Mouse (Mus musculus) liver, embryonic 12.5 days (tissue): ENCODE data around the gene Cfap43. TPM values are rescaled to one million over a fixed set of nuclear protein-coding genes. Genes with fewer than 3 reads are reported as not detected.

ENCODE experiments used
- ATAC-seq: fragments of 200-750 bp; cut with Nextera tagmentation; 2 replicates; pipeline ENCODE4 v1.8.0; 2017; ENCODE audit warnings: moderate number of reproducible peaks, mild to moderate bottlenecking, moderate library complexity
- H3K27ac ChIP-seq: fragments of 300-500 bp; sonication (generic); 2 replicates; pipeline ENCODE4 v1.5.1; 2016; ENCODE audit warnings: mild to moderate bottlenecking
- H3K27me3 ChIP-seq: fragments of 300-500 bp; sonication (generic); replicated peaks from 2 replicates; pipeline ENCODE4 v1.6.1; 2016; ENCODE audit warnings: mild to moderate bottlenecking, moderate library complexity
- H3K36me3 ChIP-seq: fragments of 300-500 bp; sonication (generic); 2 replicates; pipeline ENCODE4 v1.6.1; 2016; ENCODE audit warnings: mild to moderate bottlenecking, moderate library complexity
- H3K4me1 ChIP-seq: fragments of 300-500 bp; sonication (generic); 2 replicates; pipeline ENCODE4 v1.6.1; 2016
- H3K4me2 ChIP-seq: fragments of 300-500 bp; sonication (generic); 2 replicates; pipeline ENCODE4 v1.6.1; 2016; ENCODE audit warnings: mild to moderate bottlenecking, moderate library complexity
- H3K4me3 ChIP-seq: fragments of 300-500 bp; sonication (generic); 2 replicates; pipeline ENCODE4 v1.5.1; 2016; ENCODE audit warnings: mild to moderate bottlenecking, moderate library complexity
- H3K9ac ChIP-seq: fragments of 300-500 bp; sonication (generic); 2 replicates; pipeline ENCODE4 v1.6.1; 2016; ENCODE audit warnings: mild to moderate bottlenecking, moderate library complexity
- H3K9me3 ChIP-seq: fragments of 300-500 bp; sonication (generic); replicated peaks from 2 replicates; pipeline ENCODE4 v1.6.1; 2016; ENCODE audit warnings: mild to moderate bottlenecking, moderate library complexity
- WGBS: fragments of 180-500 bp; shearing (Covaris S2); methylation state at CpG from one replicate; pipeline ENCODE4 v1.1.7; 2016; ENCODE audit not compliant: insufficient replicate concordance; 5-methylcytosine and 5-hydroxymethylcytosine counted together
- polyA plus RNA-seq: library from polyadenylated mRNA; unstranded; fragments of >200 nt; fragmentation: Nextera tagmentation; extraction: Ambion mirVana; gene quantifications from 2 replicates; pipeline ENCODE4 v1.2.1, GENCODE M21; 2016

Cfap43 gene
- polyA plus RNA-seq, 1 experiment from 2014 or later = 0.04 TPM

DNA sequence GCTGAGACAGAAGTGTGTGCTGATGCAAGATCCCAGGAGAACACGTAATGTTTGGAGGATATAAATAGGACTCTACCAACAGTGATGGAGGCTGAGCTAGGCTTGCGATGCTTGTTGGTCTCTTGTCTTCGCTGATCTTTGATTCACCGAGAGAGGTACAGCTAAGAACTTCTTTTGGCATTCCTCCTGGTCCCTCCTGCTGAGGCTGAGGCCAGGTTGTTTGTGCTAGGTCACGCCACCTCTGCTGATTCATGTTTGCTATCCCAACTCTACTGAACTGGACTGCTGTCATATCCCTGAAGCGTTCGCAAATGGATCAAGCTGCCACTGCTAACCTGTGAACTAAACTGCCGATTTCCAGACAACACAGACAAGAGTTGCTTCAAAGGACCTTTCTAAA is 15.1 kb upstream of the Cfap43 start:
- no peak overlapping the region for H3K4me2 ChIP-seq
- peaks cover 32% of the 10 kb centered on the region for H3K27me3 ChIP-seq
- 83% methylated on average over 8 of the region's 8 CpGs for WGBS
- H3K9me3 ChIP-seq = no peaks in the 10 kb centered on the region
- H3K4me3 ChIP-seq = no peak overlapping the region
- no peak overlapping the region for H3K27ac ChIP-seq
- no peaks in the 10 kb centered on the region for H3K36me3 ChIP-seq
- no peak for ATAC-seq
- H3K4me1 ChIP-seq = no peaks in the 10 kb centered on the region; the same call in 1 of the 2 replicates
- no peak overlapping the region for H3K9ac ChIP-seq

DNA sequence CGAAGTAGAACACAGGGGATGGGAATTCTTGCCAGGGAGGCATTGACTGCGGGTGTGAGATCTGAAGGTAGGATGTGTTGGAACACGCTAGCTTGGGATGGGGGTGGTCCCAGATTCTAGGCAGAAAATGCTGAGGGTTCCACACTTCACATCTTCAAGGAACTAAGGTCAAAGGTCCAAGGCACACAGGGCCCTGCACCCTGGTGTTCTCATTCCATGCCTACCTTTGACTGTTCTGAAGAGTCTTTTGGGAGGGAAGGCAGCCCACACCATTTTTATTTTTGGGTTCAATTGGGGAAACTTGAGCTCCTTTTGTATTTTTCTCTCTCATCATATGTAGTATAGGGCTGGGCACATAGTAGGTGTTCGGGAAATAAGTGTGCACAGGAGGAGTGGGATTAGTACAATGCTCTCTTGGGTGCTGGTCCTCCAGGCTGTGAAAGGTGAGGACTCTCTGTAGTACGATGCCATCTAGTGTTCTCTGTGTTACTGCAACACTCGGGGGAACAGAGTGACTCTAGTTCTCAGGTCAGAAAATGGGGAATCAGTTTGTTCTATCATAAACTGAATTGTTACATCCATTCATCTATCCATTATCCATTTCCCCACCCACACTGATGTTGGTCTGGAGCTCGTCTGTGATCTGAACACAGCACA is 13.0 kb upstream of the Cfap43 start:
- Histone ChIP-seq H3K9me3 (no peaks in the 10 kb centered on the region), H3K9ac (no peak overlapping the region), H3K36me3 (no peaks in the 10 kb centered on the region), H3K27me3 (peaks cover 12% of the 10 kb centered on the region; the same call in 1 of the 2 replicates), H3K27ac (no peak overlapping the region), H3K4me1 (no peaks in the 10 kb centered on the region), H3K4me2 (no peak overlapping the region), H3K4me3 (no peak overlapping the region)
- peak; percentile 27; the same call in 1 of the 2 replicates for ATAC-seq
- 37% methylated on average over 7 of the region's 7 CpGs for WGBS

DNA sequence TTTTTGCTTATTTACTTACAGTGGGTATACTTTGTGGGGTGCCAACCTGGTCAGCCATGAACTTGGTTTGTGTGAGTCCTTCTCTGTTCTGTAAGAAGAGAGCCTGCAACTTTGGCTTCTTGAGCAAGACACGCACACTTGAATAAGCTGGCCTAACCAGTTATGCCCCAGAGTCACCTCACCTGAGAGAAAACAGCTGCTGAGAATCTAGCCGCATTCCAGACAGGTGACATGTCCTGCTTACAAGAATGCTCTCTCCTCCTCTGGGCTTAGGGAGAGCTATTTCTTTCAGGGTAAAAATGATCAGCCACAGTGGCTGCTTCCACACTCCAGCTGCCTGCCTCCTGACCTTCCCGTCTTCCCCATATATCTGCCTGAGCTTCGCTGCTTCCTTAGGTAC is 10.0 kb upstream of the Cfap43 start:
- Histone ChIP-seq H3K9ac (no peak overlapping the region), H3K4me2 (no peak overlapping the region), H3K4me1 (no peaks in the 10 kb centered on the region), H3K27ac (no peak overlapping the region), H3K9me3 (no peaks in the 10 kb centered on the region), H3K27me3 (0 out of 2 replicates have a peak, but pooled peaks cover 4% of the 10 kb centered on the region), H3K36me3 (no peaks in the 10 kb centered on the region), H3K4me3 (no peak overlapping the region)
- ATAC-seq = no peak
- 77% methylated on average over 4 of the region's 4 CpGs for WGBS

DNA sequence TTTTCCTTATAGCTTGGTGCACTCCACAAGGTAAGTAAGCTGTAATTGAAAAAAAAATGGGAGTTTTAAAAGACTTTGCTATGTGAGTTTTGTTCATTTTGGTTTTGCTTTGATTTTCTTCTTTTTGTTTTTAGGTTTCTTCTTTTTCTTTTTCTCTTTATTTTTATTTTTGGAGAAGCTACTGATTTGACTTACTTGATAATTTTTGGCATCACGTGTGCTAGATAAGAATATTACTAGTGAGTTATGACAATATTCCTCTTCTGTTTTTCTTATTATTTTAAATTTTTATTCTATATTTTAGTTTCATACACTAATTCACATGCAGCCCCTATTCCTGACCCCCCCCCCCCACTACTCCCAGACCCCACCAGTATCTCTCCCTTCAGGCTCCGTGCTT is 7.9 kb upstream of the Cfap43 start:
- H3K9ac ChIP-seq = no peak overlapping the region
- H3K9me3 ChIP-seq = no peaks in the 10 kb centered on the region
- H3K27me3 ChIP-seq = 0 out of 2 replicates have a peak, but pooled peaks cover 4% of the 10 kb centered on the region
- WGBS = 64% methylated on average over 2 of the region's 2 CpGs
- no peak for ATAC-seq
- H3K4me3 ChIP-seq = no peak overlapping the region
- no peak overlapping the region for H3K27ac ChIP-seq
- H3K4me1 ChIP-seq = no peaks in the 10 kb centered on the region
- no peaks in the 10 kb centered on the region for H3K36me3 ChIP-seq
- H3K4me2 ChIP-seq = no peak overlapping the region

DNA sequence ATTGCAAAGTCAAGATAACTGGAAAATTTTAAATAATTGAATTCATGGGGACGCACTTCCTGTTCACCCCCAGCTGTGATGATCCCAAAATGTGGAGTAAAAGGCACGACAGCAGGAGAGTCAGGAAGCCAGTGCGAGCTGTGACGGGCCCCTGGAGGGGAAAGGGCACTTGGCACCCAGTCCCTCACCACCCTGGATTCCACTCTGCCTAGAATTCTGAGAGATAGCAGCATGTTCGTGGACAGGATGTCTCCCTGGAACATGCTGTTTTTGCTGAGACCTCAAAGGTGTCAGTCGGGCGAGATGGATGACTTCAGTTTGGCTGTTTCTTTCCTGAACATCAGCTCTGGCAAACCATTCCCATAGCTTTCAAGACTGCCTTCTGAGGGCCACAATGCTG is 6.7 kb upstream of the Cfap43 start:
- Histone ChIP-seq H3K27me3 (no peaks in the 10 kb centered on the region), H3K4me2 (no peak overlapping the region), H3K4me3 (no peak overlapping the region), H3K36me3 (no peaks in the 10 kb centered on the region), H3K9me3 (no peaks in the 10 kb centered on the region), H3K9ac (no peak overlapping the region), H3K27ac (no peak overlapping the region), H3K4me1 (no peaks in the 10 kb centered on the region)
- ATAC-seq = no peak
- WGBS = 60% methylated on average over 7 of the region's 7 CpGs

DNA sequence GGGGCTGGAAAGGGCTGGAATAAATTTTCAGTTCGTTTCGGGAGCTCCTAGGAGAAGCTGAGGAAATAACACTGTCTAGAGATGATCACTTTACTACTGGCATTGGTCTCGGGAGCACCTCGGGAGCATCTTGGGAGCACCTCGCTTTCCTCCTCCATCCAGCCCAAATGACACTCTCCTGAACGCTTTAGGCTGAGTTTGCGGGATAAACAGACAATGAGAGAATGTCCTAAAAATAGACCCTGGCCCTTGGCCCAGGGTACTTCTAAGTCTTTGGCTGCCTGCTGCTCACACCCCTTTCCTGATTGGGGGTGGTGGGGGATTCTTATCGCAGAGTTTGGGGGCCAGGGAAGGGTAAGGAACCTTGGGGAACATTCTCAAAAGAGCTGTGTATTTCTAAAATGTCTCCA is 884 bp upstream of the Cfap43 start:
- H3K27ac ChIP-seq = peak overlapping the region; percentile 80
- WGBS = 4% methylated on average over 8 of the region's 8 CpGs
- peak overlapping the region; percentile 90 for H3K4me2 ChIP-seq
- no peaks in the 10 kb centered on the region for H3K27me3 ChIP-seq
- no peaks in the 10 kb centered on the region for H3K9me3 ChIP-seq
- peaks cover 28% of the 10 kb centered on the region for H3K4me1 ChIP-seq
- peak overlapping the region; percentile 83 for H3K4me3 ChIP-seq
- ATAC-seq = 0 out of 2 replicates have a peak, but pooled peaks have one; percentile 4
- no peaks in the 10 kb centered on the region for H3K36me3 ChIP-seq
- peak overlapping the region; percentile 83 for H3K9ac ChIP-seq

DNA sequence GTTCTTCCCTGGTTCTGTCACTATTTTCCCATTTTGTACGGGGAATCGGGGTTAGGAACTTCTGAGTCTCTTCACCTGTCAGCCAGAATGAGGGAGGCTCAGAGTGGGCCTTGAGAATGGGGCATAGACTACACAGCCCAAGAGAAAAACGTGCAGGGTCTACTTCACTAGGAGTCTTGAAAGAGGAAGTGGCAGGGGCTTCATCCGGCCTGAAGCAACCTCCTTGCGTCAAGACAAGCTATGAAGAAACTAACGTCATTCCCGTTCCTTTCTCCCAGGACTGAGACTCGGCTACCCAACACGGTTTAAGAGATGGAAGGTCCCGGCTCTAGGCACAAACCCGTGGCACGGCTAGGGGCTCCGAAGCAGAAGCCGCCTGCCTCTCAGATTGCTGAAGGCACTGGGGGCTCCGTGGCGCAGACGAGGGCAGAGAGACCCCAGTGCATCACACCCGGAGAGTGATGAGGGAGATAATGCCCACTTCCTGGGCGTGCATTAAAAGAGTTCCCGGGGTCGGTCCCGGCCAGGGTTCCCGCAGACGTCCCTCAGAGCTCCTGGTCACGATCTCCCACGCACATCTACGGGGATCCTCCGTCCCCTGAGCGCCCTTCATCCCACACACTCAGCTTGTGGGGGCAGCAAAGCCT is 509 bp downstream of the Cfap43 start:
- Histone ChIP-seq H3K4me3 (peak overlapping the region; percentile 83), H3K36me3 (no peaks in the 10 kb centered on the region), H3K4me2 (peak overlapping the region; percentile 90), H3K4me1 (peaks cover 28% of the 10 kb centered on the region), H3K27me3 (no peaks in the 10 kb centered on the region), H3K9ac (peak overlapping the region; percentile 83), H3K9me3 (no peaks in the 10 kb centered on the region), H3K27ac (peak overlapping the region; percentile 80)
- whole genome bisulfite sequencing = 3% methylated on average over 29 of the region's 29 CpGs
- ATAC-seq = peak; percentile 48

DNA sequence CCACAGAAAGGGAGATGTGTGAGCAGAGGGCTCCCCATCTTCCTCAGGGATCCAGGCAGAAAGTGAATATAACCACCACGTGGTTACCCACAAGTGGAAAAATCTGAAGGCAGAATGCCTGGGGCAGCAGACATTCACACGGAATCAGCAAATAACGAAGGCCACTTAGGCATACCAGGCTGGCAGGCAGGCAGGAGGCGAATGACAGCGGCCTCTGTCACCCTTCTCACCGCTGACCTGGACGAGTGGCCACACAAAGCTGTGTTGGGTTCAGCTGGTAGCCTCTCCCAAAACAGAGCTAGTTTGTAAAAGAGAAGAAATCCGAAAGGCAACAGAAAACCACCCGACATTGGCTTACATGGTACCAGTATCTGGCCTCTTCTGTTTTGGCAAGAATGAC is 1.1 kb downstream of the Cfap43 start:
- Histone ChIP-seq H3K27me3 (no peaks in the 10 kb centered on the region), H3K27ac (peak overlapping the region; percentile 80; the same call in 1 of the 2 replicates), H3K4me3 (peak overlapping the region; percentile 83), H3K9me3 (no peaks in the 10 kb centered on the region), H3K9ac (peak overlapping the region; percentile 83), H3K4me2 (peak overlapping the region; percentile 90), H3K4me1 (peaks cover 28% of the 10 kb centered on the region), H3K36me3 (no peaks in the 10 kb centered on the region)
- ATAC-seq = no peak
- WGBS = 24% methylated on average over 9 of the region's 9 CpGs

DNA sequence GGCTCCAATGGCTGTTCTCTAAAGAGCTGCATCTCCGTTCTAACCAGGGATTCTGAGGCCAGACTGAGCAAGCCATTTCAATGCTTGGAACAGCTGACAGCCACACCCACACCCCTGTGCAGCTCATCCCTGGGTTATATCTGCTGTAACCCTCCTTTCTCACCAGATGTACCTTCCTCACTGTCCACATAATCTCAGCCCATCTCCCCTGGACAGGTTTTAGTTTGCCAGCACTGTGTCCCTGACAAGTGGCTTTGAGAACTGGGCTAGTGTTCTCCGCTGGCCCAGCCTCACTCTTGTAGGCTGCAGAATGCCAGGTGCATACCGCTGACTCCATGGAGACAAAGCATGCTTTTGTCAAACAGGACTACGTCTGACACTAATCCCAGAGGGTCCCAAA is 1.7 kb downstream of the Cfap43 start:
- 72% methylated on average over 4 of the region's 4 CpGs for WGBS
- H3K4me3 ChIP-seq = peak overlapping the region; percentile 83

DNA sequence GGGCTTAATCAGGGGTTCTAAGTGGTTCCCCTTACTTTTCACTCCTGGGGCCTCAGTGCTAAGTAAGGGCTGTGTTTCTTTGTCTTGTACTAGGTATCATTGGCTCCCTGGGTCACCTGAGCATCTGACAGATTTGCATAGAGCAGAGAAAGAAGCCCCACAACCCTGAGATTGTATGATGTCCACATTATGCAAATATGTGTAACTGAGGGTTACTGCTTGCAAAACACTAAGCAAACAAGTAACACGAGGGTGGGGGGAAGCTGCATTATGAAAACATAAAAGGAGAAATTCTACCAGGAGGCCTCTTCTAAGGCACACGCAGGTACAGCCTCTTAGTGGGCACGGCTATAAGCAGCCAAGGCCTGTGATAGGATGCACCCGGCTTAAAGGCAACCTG is 3.8 kb downstream of the Cfap43 start:
- H3K4me1 ChIP-seq = peaks cover 42% of the 10 kb centered on the region
- no peak overlapping the region for H3K4me3 ChIP-seq
- H3K9ac ChIP-seq = no peak overlapping the region
- 76% methylated on average over 4 of the region's 4 CpGs for WGBS
- H3K9me3 ChIP-seq = no peaks in the 10 kb centered on the region
- no peak overlapping the region for H3K27ac ChIP-seq
- ATAC-seq = no peak
- H3K4me2 ChIP-seq = no peak overlapping the region
- peaks cover 14% of the 10 kb centered on the region for H3K36me3 ChIP-seq
- no peaks in the 10 kb centered on the region for H3K27me3 ChIP-seq

More for the DNA sequence above, 1.7 kb downstream of the Cfap43 start:
- H3K9me3 ChIP-seq = no peaks in the 10 kb centered on the region
- no peaks in the 10 kb centered on the region; the same call in 1 of the 2 replicates for H3K36me3 ChIP-seq
- ATAC-seq = no peak
- H3K27me3 ChIP-seq = no peaks in the 10 kb centered on the region
- no peak overlapping the region for H3K27ac ChIP-seq
- peak overlapping the region; percentile 83; the same call in 1 of the 2 replicates for H3K9ac ChIP-seq
- peaks cover 28% of the 10 kb centered on the region for H3K4me1 ChIP-seq
- peak overlapping the region; percentile 90 for H3K4me2 ChIP-seq

DNA sequence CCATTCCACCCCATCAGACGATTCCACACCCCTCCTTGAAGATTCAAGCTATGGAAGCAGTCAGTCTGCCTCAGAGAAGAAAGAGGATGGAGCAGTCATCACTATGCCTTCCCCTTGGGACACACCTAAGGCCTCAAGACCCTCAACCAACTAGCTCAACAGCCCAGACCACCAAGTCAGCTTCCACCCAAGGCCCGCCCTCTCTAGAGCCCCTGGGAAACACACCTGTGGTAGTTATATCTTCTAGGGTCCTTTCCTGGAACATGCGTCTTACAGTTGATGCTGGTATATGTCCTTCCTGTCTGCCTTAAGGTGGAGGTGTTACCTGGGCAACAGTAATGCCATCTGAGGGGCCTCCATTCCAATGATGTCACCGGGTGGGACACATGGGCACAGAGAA is 4.9 kb downstream of the Cfap43 start:
- WGBS = 82% methylated on average over 4 of the region's 4 CpGs
- Histone ChIP-seq H3K4me3 (no peak overlapping the region), H3K9ac (no peak overlapping the region), H3K4me2 (no peak overlapping the region), H3K27ac (no peak overlapping the region), H3K27me3 (no peaks in the 10 kb centered on the region), H3K9me3 (no peaks in the 10 kb centered on the region), H3K4me1 (peaks cover 46% of the 10 kb centered on the region), H3K36me3 (peaks cover 14% of the 10 kb centered on the region)
- no peak for ATAC-seq

DNA sequence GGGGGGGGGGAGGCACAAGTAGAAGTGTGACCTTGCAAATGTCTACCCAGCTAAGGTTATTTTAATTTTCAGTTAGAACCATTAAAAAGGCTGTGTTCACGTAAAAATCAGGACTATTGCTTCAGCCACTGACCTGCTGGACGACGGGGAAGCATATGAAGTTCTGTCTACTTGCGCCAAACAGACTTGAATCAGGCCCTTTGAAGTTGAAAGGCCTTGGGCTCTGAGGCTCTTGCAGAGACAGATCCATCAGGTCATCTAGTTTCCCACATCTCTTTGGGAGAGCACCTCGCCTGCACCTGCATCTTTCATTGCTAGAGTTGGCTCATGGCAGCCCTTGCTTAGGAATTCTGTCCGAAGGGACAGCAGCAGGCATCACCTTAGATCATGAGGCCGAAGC is 5.7 kb downstream of the Cfap43 start:
- ATAC-seq = no peak
- peaks cover 14% of the 10 kb centered on the region for H3K36me3 ChIP-seq
- H3K9me3 ChIP-seq = no peaks in the 10 kb centered on the region
- no peak overlapping the region for H3K4me2 ChIP-seq
- peaks cover 51% of the 10 kb centered on the region for H3K4me1 ChIP-seq
- H3K27ac ChIP-seq = no peak overlapping the region
- 82% methylated on average over 7 of the region's 7 CpGs for WGBS
- no peaks in the 10 kb centered on the region for H3K27me3 ChIP-seq
- no peak overlapping the region for H3K4me3 ChIP-seq
- H3K9ac ChIP-seq = no peak overlapping the region
